Mouse (Mus musculus) frontal cortex, postnatal 10 days (tissue): Measurements from ENCODE around the gene Prss34.

ENCODE experiments used
- DNase-seq, 2 experiments: peaks; one replicate each; pipeline ENCODE4 v3.0.0; 2022; ENCODE audit warnings: low spot score in 2 of 2, mixed read lengths in 1 of 2

Gene Prss34

GRCm38 (mm10) chr17:25298094-25298493, at the start of gene Prss34:
Gene Prss34, plus strand, starts transcription at chr17:25298394.
- no peak for DNase-seq

- no peak for DNase-seq
Measured at GRCm38 (mm10) chr17:25250181-25250835, 47.9 kb upstream of the Prss34 start.

GRCm38 (mm10) chr17:25252643-25253042, 45.6 kb upstream of the Prss34 start:
- no peak for DNase-seq

GRCm38 (mm10) chr17:25253760-25254159, 44.4 kb upstream of the Prss34 start:
- peak; percentile 58 to 66 for DNase-seq

GRCm38 (mm10) chr17:25255110-25255509, 43.1 kb upstream of the Prss34 start:
- no peak for DNase-seq

- DNase-seq: no peak
Measured at GRCm38 (mm10) chr17:25256140-25256754, 41.9 kb upstream of the Prss34 start, which contains the start of gene Baiap3. Gene Baiap3, minus strand, starts transcription at chr17:25256364.

- no peak for DNase-seq
Measured at GRCm38 (mm10) chr17:25257804-25258261, 40.4 kb upstream of the Prss34 start.

- DNase-seq: no peak
Measured at GRCm38 (mm10) chr17:25264453-25264852, 33.7 kb upstream of the Prss34 start.

GRCm38 (mm10) chr17:25270795-25271335, 27.3 kb upstream of the Prss34 start:
- DNase-seq: no peak

- DNase-seq: no peak
Measured at GRCm38 (mm10) chr17:25272326-25272725, 25.9 kb upstream of the Prss34 start.

- peak; percentile 80 to 89 for DNase-seq
Measured at GRCm38 (mm10) chr17:25272951-25273705, 25.1 kb upstream of the Prss34 start.

- peak; percentile 91 to 94 for DNase-seq
Measured at GRCm38 (mm10) chr17:25273706-25274501, 24.3 kb upstream of the Prss34 start.

- no peak for DNase-seq
Measured at GRCm38 (mm10) chr17:25274571-25275346, 23.4 kb upstream of the Prss34 start, which contains the start of gene Ube2i. Gene Ube2i, minus strand, starts transcription at chr17:25274622.

- DNase-seq: no peak
Measured at GRCm38 (mm10) chr17:25275833-25276232, 22.4 kb upstream of the Prss34 start.

- no peak for DNase-seq
Measured at GRCm38 (mm10) chr17:25282133-25282532, 16.1 kb upstream of the Prss34 start.

GRCm38 (mm10) chr17:25285033-25285432, 13.2 kb upstream of the Prss34 start:
- peak in 1 of 2 experiments; percentile 30 for DNase-seq

- DNase-seq: peak in 1 of 2 experiments; percentile 38
Measured at GRCm38 (mm10) chr17:25288842-25289241, 9.4 kb upstream of the Prss34 start.

- no peak for DNase-seq
Measured at GRCm38 (mm10) chr17:25290411-25290810, 7.8 kb upstream of the Prss34 start.

- no peak for DNase-seq
Measured at GRCm38 (mm10) chr17:25293495-25293894, 4.7 kb upstream of the Prss34 start.

- DNase-seq: no peak
Measured at GRCm38 (mm10) chr17:25294111-25294510, 4.1 kb upstream of the Prss34 start.
